Mouse (Mus musculus): ENCODE measurements around the gene Snx32.

DNA sequence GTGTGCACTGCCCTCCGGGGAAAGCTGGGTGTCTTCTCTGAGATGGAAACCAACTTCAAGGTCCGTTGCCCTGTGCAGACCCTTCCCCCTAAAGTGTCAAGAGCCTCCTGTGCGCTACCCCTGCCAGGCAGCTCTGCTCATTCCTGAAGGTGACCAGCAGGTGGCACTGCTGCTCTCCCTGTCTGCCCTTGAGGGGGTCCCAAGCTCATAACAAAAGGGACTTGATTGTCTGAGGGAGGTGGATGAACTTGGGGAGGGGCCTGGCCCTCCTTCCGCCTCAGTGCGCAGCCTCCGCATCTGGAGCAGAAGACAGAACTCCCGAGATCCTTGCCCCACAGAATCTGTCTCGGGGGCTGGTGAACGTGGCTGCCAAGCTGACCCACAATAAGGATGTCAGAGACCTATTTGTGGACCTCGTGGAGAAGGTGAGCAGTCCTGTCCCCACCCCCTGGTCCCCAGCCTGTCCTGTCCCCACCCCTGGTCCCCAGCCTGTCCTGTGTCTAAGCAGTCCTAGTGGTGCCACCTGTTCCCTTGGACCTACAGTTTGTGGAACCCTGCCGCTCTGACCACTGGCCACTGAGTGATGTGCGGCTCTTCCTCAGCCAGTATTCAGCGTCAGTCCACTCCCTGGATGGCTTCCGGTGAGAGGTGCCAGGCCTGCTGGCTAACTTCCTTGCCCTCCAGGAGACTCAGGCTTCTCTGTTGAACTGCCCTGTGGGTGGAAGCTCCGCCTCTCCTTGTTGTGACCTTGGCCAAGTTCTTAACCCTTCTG lies 46.4 kb downstream of the Snx32 start:
- TF ChIP-seq TCF12 (IDR thresholded peaks at IDR 0.05; ENCODE audit: insufficient read depth, poor library complexity, severe bottlenecking) (no peak), E2F4 (IDR thresholded peaks at IDR 0.05; ENCODE audit: insufficient read depth) (no peak)
